Mouse (Mus musculus) erythroblast, embryonic 14.5 days (primary cell): ENCODE results near the gene Anks1b.

ENCODE experiments used
- GATA1 ChIP-seq: IDR thresholded peaks from 2 replicates; pipeline ENCODE4 v1.6.1; 2012; ENCODE audit warnings: low read length, inconsistent platforms, mixed read lengths
- TAL1 ChIP-seq: IDR thresholded peaks from 3 replicates; pipeline ENCODE4 v1.6.1; 2012; ENCODE audit warnings: low read length, inconsistent platforms, mixed read lengths

GRCm38 (mm10) chr10:90897894-90898293 is 1024.6 kb downstream of the Anks1b start:
- TF ChIP-seq TAL1, result no peak
- no peak for TF ChIP-seq GATA1
